In genomic region chr3:65565632-65566300, GRCm38 (mm10) we compare ENCODE assay signal across 31 mouse cellular contexts. TPM values are rescaled to one million over a fixed set of nuclear protein-coding genes. Genes with fewer than 3 reads are reported as not detected.
DNase-seq lines count a peak whose midpoint lies in the region; ATAC-seq and TF ChIP-seq lines count a peak whose summit lies in the region.
"Had no signal": no experiment of that assay in that cellular context is flagged by ENCODE, and none has a peak within 500 bp of the region (broad histone marks: within the 10 kb centered on the region; RNA-seq: fewer than 3 reads in every experiment).

No protein-coding gene starts in this region.

- H3K27me3 ChIP-seq in forebrain, embryonic 14.5 days (replicated peaks; ENCODE audit: control insufficient read depth, insufficient read depth, low read length) = no peaks in the 10 kb centered on the region
- H3K27me3 ChIP-seq in forebrain, embryonic 15.5 days = no peaks in the 10 kb centered on the region
- no peaks in the 10 kb centered on the region for H3K27me3 ChIP-seq in kidney, embryonic 14.5 days (ENCODE audit: control insufficient read depth, insufficient read depth, low read length)
- H3K27me3 ChIP-seq: CH12.LX; embryonic facial prominence, embryonic 15.5 days; hindbrain, embryonic 12.5 days; intestine, embryonic 15.5 days; limb, embryonic 13.5 days; liver, embryonic 13.5 days; neural tube, embryonic 13.5 days; stomach, embryonic 15.5 days had no signal

- H3K9me3 ChIP-seq in forebrain, embryonic 14.5 days (replicated peaks; ENCODE audit: control insufficient read depth, low read length) = no peaks in the 10 kb centered on the region
- no peaks in the 10 kb centered on the region for H3K9me3 ChIP-seq in forebrain, embryonic 15.5 days
- H3K9me3 ChIP-seq in kidney, embryonic 14.5 days (ENCODE audit: control insufficient read depth, low read length) = no peaks in the 10 kb centered on the region
- H3K9me3 ChIP-seq: embryonic facial prominence, embryonic 10.5 days; embryonic facial prominence, embryonic 15.5 days; hindbrain, embryonic 12.5 days; intestine, embryonic 15.5 days; limb, embryonic 13.5 days; liver, embryonic 13.5 days; midbrain, embryonic 13.5 days; neural tube, embryonic 13.5 days; stomach, embryonic 15.5 days had no signal

- H3K9ac ChIP-seq in forebrain, embryonic 14.5 days (ENCODE audit: low read length) = no peak overlapping the region
- H3K9ac ChIP-seq in forebrain, embryonic 15.5 days (replicated peaks) = no peak overlapping the region
- no peak overlapping the region for H3K9ac ChIP-seq in kidney, embryonic 14.5 days (ENCODE audit: low read depth, low read length)
- H3K9ac ChIP-seq: embryonic facial prominence, embryonic 15.5 days; hindbrain, embryonic 12.5 days; intestine, embryonic 15.5 days; limb, embryonic 13.5 days; liver, embryonic 13.5 days; midbrain, embryonic 13.5 days; neural tube, embryonic 13.5 days; stomach, embryonic 15.5 days had no signal

- TF ChIP-seq POLR2A in lung, adult 2 months (IDR thresholded peaks at IDR 0.05; ENCODE audit: borderline replicate concordance, extremely low read depth, low read depth, low read length) = no peak

- H3K4me2 ChIP-seq in forebrain, embryonic 14.5 days (ENCODE audit: low read length) = no peak overlapping the region
- no peak overlapping the region for H3K4me2 ChIP-seq in forebrain, embryonic 15.5 days (replicated peaks)
- no peak overlapping the region for H3K4me2 ChIP-seq in kidney, embryonic 14.5 days (replicated peaks; ENCODE audit: low read depth, low read length)
- H3K4me2 ChIP-seq: embryonic facial prominence, embryonic 15.5 days; heart, embryonic 11.5 days; hindbrain, embryonic 12.5 days; intestine, embryonic 15.5 days; limb, embryonic 13.5 days; liver, embryonic 13.5 days; midbrain, embryonic 13.5 days; neural tube, embryonic 13.5 days; stomach, embryonic 15.5 days had no signal

- WGBS in forebrain, embryonic 14.5 days = 53% methylated on average over 9 of the region's 9 CpGs
- 42% methylated on average over 9 of the region's 9 CpGs for WGBS in forebrain, embryonic 15.5 days
- 66% methylated on average over 9 of the region's 9 CpGs for WGBS in kidney, embryonic 14.5 days
- 71% methylated on average over 9 of the region's 9 CpGs for WGBS in lung, adult 2 months

- peak; percentile 32; the same call in 1 of the 2 replicates for ATAC-seq in forebrain, embryonic 14.5 days
- ATAC-seq in forebrain, embryonic 15.5 days (replicated peaks) = no peak
- ATAC-seq in kidney, embryonic 14.5 days (ENCODE audit: low FRiP score, low TSS enrichment) = no peak
- ATAC-seq: hindbrain, postnatal 0 days; intestine, embryonic 15.5 days; midbrain, embryonic 13.5 days had no signal

- no peak for TF ChIP-seq CTCF in lung, adult 2 months (IDR thresholded peaks at IDR 0.05; ENCODE audit: insufficient read depth, low read length)

- H3K36me3 ChIP-seq in forebrain, embryonic 14.5 days (ENCODE audit: control insufficient read depth, insufficient read depth, low read length) = no peaks in the 10 kb centered on the region
- no peaks in the 10 kb centered on the region for H3K36me3 ChIP-seq in forebrain, embryonic 15.5 days
- no peaks in the 10 kb centered on the region for H3K36me3 ChIP-seq in kidney, embryonic 14.5 days (ENCODE audit: control insufficient read depth, insufficient read depth, low read length)
- H3K36me3 ChIP-seq: embryonic facial prominence, embryonic 10.5 days; embryonic facial prominence, embryonic 15.5 days; hindbrain, embryonic 12.5 days; intestine, embryonic 15.5 days; limb, embryonic 13.5 days; liver, embryonic 13.5 days; midbrain, embryonic 13.5 days; neural tube, embryonic 13.5 days; stomach, embryonic 15.5 days had no signal

- H3K27ac ChIP-seq in forebrain, embryonic 14.5 days (ENCODE audit: low read depth, low read length) = no peak overlapping the region
- no peak overlapping the region for H3K27ac ChIP-seq in forebrain, embryonic 15.5 days (replicated peaks)
- no peak overlapping the region for H3K27ac ChIP-seq in kidney, embryonic 14.5 days (ENCODE audit: low read depth, low read length)
- H3K27ac ChIP-seq: embryonic facial prominence, embryonic 10.5 days; embryonic facial prominence, embryonic 15.5 days; hindbrain, embryonic 12.5 days; hindbrain, postnatal 0 days; intestine, embryonic 15.5 days; layer of hippocampus, adult 2 months; limb, embryonic 13.5 days; liver, embryonic 13.5 days; macrophage; midbrain, embryonic 13.5 days; neural tube, embryonic 13.5 days; stomach, embryonic 15.5 days had no signal

- DNase-seq in forebrain, embryonic 14.5 days (ENCODE audit: low spot score) = no peak
- DNase-seq in kidney, adult 18-20 months = peak; percentile 74
- peak; percentile 23 for DNase-seq in kidney, postnatal 10 days
- DNase-seq in thymus, postnatal 4 days = no peak
- no peak for DNase-seq in lung, adult 2 months
- DNase-seq in heart, adult 11 months = no peak
- DNase-seq: adrenal gland, adult 8-10 months; cerebellum, adult 2 months; cerebellum, postnatal 14 days; gastrocnemius, postnatal 25 days; heart, adult 18-20 months; heart, postnatal 36 days; liver, embryonic 13.5 days; lung, adult 18-20 months; lung, postnatal 10 days; thymus, postnatal 14 days had no signal

- H3K4me3 ChIP-seq in forebrain, embryonic 14.5 days (ENCODE audit: low read depth, low read length) = no peak overlapping the region
- H3K4me3 ChIP-seq in forebrain, embryonic 15.5 days = no peak overlapping the region
- H3K4me3 ChIP-seq in kidney, embryonic 14.5 days (ENCODE audit: low read length) = no peak overlapping the region
- no peak overlapping the region for H3K4me3 ChIP-seq in lung, adult 2 months (replicated peaks; ENCODE audit: extremely low read depth, low read depth, low read length)
- H3K4me3 ChIP-seq: embryonic facial prominence, embryonic 10.5 days; embryonic facial prominence, embryonic 15.5 days; hindbrain, embryonic 12.5 days; intestine, embryonic 15.5 days; layer of hippocampus, adult 2 months; limb, embryonic 13.5 days; liver, embryonic 13.5 days; midbrain, embryonic 13.5 days; neural tube, embryonic 13.5 days; stomach, embryonic 15.5 days had no signal

- no peaks in the 10 kb centered on the region for H3K4me1 ChIP-seq in forebrain, embryonic 14.5 days (ENCODE audit: control insufficient read depth, insufficient read depth, low read length)
- H3K4me1 ChIP-seq in forebrain, embryonic 15.5 days = peaks cover 21% of the 10 kb centered on the region
- no peaks in the 10 kb centered on the region for H3K4me1 ChIP-seq in kidney, embryonic 14.5 days (ENCODE audit: control insufficient read depth, insufficient read depth, low read length)
- H3K4me1 ChIP-seq in lung, adult 2 months (ENCODE audit: control insufficient read depth, insufficient read depth, low read length) = no peaks in the 10 kb centered on the region
- H3K4me1 ChIP-seq: embryonic facial prominence, embryonic 15.5 days; intestine, embryonic 15.5 days; liver, embryonic 13.5 days; midbrain, embryonic 13.5 days; stomach, embryonic 15.5 days had no signal

RNA-seq across cellular contexts. Expression of gene Tiparp, which starts 37.6 kb away (rescaled TPM):
- 33.6 and 36.0 TPM in 2 replicates for polyA plus RNA-seq in forebrain, embryonic 14.5 days (2014; fragmentation: Nextera tagmentation; extraction: Ambion mirVana)
- 33.9 and 34.7 TPM in 2 replicates for polyA plus RNA-seq in forebrain, embryonic 15.5 days (2015; fragmentation: Nextera tagmentation; extraction: Ambion mirVana)
- 23.1 and 29.9 TPM in 2 replicates for polyA plus RNA-seq in kidney, embryonic 14.5 days (2014; fragmentation: Nextera tagmentation; extraction: Ambion mirVana)
- polyA plus RNA-seq in lung, adult 2 months (2012; rRNA removed) = 4.7 and 5.7 TPM in 2 replicates

Comparison
In these comparisons a context has a peak if more than half of its experiments do, and no peak if none do; other contexts are left out.
1. DNase-seq: peak in kidney, adult 18-20 months (single experiment) and kidney, postnatal 10 days (single experiment); none in forebrain, embryonic 14.5 days (single experiment), thymus, postnatal 4 days (single experiment), lung, adult 2 months (single experiment) and heart, adult 11 months (single experiment).